Mouse (Mus musculus) yolk sac, embryonic 10.5 days (tissue): ENCODE measurements around the gene Dtx3.

Experiments used
- DNase-seq: peaks from one replicate; pipeline ENCODE4 v3.0.0-alpha.2; 2017; ENCODE audit warnings: low spot score

The Dtx3 gene

GRCm38 (mm10) chr10:127185506-127185905 lies 10.0 kb downstream of the Dtx3 start:
- no peak for DNase-seq

- no peak for DNase-seq
Measured at GRCm38 (mm10) chr10:127185101-127185500, 10.4 kb downstream of the Dtx3 start.

- peak; percentile 60 for DNase-seq
Measured at GRCm38 (mm10) chr10:127183759-127184158, 11.8 kb downstream of the Dtx3 start.

GRCm38 (mm10) chr10:127182624-127183023 lies 12.9 kb downstream of the Dtx3 start:
- DNase-seq: no peak

GRCm38 (mm10) chr10:127181566-127181965 lies 14.0 kb downstream of the Dtx3 start:
- DNase-seq: no peak

- DNase-seq: no peak
Measured at GRCm38 (mm10) chr10:127180695-127181047, 14.9 kb downstream of the Dtx3 start.

GRCm38 (mm10) chr10:127179871-127180694 lies 15.4 kb downstream of the Dtx3 start, which contains the start of gene Slc26a10:
Gene Slc26a10, minus strand, starts transcription at chr10:127180645.
- no peak for DNase-seq

GRCm38 (mm10) chr10:127178286-127179027 lies 17.1 kb downstream of the Dtx3 start:
- DNase-seq: no peak

GRCm38 (mm10) chr10:127177719-127178118 lies 17.8 kb downstream of the Dtx3 start:
- DNase-seq: peak; percentile 77

GRCm38 (mm10) chr10:127177235-127177634 lies 18.3 kb downstream of the Dtx3 start:
- DNase-seq: no peak

- DNase-seq: no peak
Measured at GRCm38 (mm10) chr10:127176756-127177155, 18.8 kb downstream of the Dtx3 start.

GRCm38 (mm10) chr10:127176228-127176627 lies 19.3 kb downstream of the Dtx3 start:
- DNase-seq: no peak

GRCm38 (mm10) chr10:127174170-127174569 lies 21.4 kb downstream of the Dtx3 start:
- DNase-seq: no peak

GRCm38 (mm10) chr10:127173148-127174065 lies 22.1 kb downstream of the Dtx3 start:
- no peak for DNase-seq

GRCm38 (mm10) chr10:127171631-127172200 lies 23.8 kb downstream of the Dtx3 start:
- no peak for DNase-seq

- peak; percentile 80 for DNase-seq
Measured at GRCm38 (mm10) chr10:127170837-127171272, 24.7 kb downstream of the Dtx3 start.

GRCm38 (mm10) chr10:127170002-127170401 lies 25.5 kb downstream of the Dtx3 start:
- no peak for DNase-seq

GRCm38 (mm10) chr10:127167614-127168192 lies 27.8 kb downstream of the Dtx3 start:
- DNase-seq: peak; percentile 59

- no peak for DNase-seq
Measured at GRCm38 (mm10) chr10:127166771-127167613, 28.5 kb downstream of the Dtx3 start.

GRCm38 (mm10) chr10:127166404-127166715 lies 29.2 kb downstream of the Dtx3 start:
- DNase-seq: no peak
